Mouse (Mus musculus) stomach, embryonic 16.5 days (tissue): ENCODE results near the gene Defb21. TPM values are rescaled to one million over a fixed set of nuclear protein-coding genes. Genes with fewer than 3 reads are reported as not detected.

Experiments used
- ATAC-seq: fragments of 200-750 bp; cut with Nextera tagmentation; 2 replicates; pipeline ENCODE4 v1.8.0; 2017; ENCODE audit warnings: moderate number of reproducible peaks, moderate TSS enrichment; ENCODE audit not compliant: insufficient read depth, low FRiP score
- H3K27ac ChIP-seq: fragments of 300-500 bp; sonication (generic); 2 replicates; pipeline ENCODE4 v1.5.1; 2014; ENCODE audit warnings: low read length
- H3K27me3 ChIP-seq: fragments of 300-500 bp; sonication (generic); 2 replicates; pipeline ENCODE4 v1.6.1; 2014; ENCODE audit warnings: low read length, control low read depth, mixed read lengths; ENCODE audit not compliant: control insufficient read depth, insufficient read depth
- H3K36me3 ChIP-seq: fragments of 300-500 bp; sonication (generic); 2 replicates; pipeline ENCODE4 v1.6.1; 2014; ENCODE audit warnings: low read length; ENCODE audit not compliant: control insufficient read depth, insufficient read depth
- H3K4me1 ChIP-seq: fragments of 300-500 bp; sonication (generic); 2 replicates; pipeline ENCODE4 v1.6.1; 2014; ENCODE audit warnings: low read length, control low read depth, mixed read lengths; ENCODE audit not compliant: control insufficient read depth, insufficient read depth
- H3K4me2 ChIP-seq: fragments of 300-500 bp; sonication (generic); 2 replicates; pipeline ENCODE4 v1.6.1; 2014; ENCODE audit warnings: low read depth, low read length, mixed read lengths
- H3K4me3 ChIP-seq: fragments of 300-500 bp; sonication (generic); replicated peaks from 2 replicates; pipeline ENCODE4 v1.5.1; 2014; ENCODE audit warnings: mild to moderate bottlenecking, low read length
- H3K9ac ChIP-seq: fragments of 300-500 bp; sonication (generic); 2 replicates; pipeline ENCODE4 v1.6.1; 2014; ENCODE audit warnings: low read length
- H3K9me3 ChIP-seq: fragments of 300-500 bp; sonication (generic); replicated peaks from 2 replicates; pipeline ENCODE4 v1.6.1; 2016; ENCODE audit warnings: low read length, control low read depth; ENCODE audit not compliant: control insufficient read depth
- WGBS: fragments of 180-500 bp; shearing (Covaris S2); extraction: QIAGEN DNeasy Blood & Tissue Kit; methylation state at CpG from one replicate; pipeline ENCODE4 v1.1.7; 2014; 5-methylcytosine and 5-hydroxymethylcytosine counted together
- polyA plus RNA-seq: library from polyadenylated mRNA; unstranded; fragments of >200 nt; fragmentation: Nextera tagmentation; extraction: Ambion mirVana; gene quantifications from 2 replicates; pipeline ENCODE4 v1.2.1, GENCODE M21; 2015

The Defb21 gene
- polyA plus RNA-seq, 1 experiment from 2014 or later, result not detected

DNA sequence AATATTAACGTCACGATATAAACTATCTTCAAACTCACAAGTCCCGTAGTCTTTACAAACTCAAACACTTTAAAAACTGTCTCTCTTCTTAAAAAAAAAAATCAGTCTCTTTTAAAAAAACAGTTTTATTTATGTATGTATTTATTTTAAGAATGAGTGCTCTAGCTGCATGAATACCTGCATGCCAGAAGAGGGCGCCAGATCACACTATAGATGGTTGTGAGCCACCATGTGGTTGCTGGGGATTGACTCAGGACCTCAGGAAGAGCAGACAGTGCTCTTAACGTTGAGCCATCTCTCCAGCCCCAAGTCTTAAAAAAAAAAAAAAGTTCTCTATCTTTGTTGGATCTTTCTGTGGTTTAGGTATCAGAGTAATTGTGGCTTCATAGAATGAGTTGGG is 44.8 kb downstream of the Defb21 start:
- 60% methylated on average over 5 of the region's 5 CpGs for WGBS
- H3K4me2 ChIP-seq, result no peak overlapping the region
- no peaks in the 10 kb centered on the region for H3K27me3 ChIP-seq
- no peak overlapping the region for H3K27ac ChIP-seq
- H3K4me3 ChIP-seq, result no peak overlapping the region
- ATAC-seq, result no peak
- H3K9ac ChIP-seq, result no peak overlapping the region
- no peaks in the 10 kb centered on the region for H3K4me1 ChIP-seq
- no peaks in the 10 kb centered on the region for H3K36me3 ChIP-seq
- no peaks in the 10 kb centered on the region for H3K9me3 ChIP-seq

DNA sequence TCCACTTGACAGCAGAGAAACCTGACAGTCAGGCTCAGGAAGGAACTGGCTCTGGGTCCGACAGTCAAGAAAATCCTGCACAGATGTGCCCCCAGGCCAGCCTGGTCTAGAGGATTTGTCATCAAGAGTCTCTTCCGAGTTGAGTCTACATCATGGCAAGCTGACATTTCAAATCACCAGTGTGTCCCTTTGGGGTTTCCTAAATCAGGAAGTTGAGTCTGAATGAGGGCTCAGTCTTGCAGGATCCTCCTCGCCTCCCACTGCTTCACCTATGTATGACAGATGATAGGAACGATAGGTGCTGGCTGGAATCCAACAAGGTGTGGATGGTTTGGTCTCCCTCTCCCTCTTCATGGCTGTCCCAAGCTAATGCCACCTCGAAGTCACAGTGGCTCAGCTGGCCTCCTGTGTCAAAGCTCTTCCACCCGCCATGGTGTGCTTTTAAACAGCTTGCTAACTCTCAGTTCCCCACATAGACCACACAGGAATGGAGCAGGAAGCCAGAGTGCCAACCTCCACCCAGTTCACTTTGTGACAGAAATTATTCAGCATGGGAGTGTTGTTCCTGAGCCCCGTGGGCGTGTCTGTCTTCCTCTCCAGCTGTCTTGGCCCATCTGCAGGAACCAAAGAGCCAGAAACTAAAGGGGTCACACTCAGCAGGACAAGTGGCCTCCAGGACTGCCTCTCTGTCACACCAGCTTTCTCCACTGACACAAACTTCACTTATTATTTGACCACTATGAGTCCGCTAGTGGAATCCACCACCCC is 48.0 kb downstream of the Defb21 start:
- H3K4me3 ChIP-seq, result no peak overlapping the region
- H3K9ac ChIP-seq, result no peak overlapping the region
- no peak overlapping the region for H3K4me2 ChIP-seq
- H3K27ac ChIP-seq, result no peak overlapping the region
- no peaks in the 10 kb centered on the region for H3K36me3 ChIP-seq
- H3K9me3 ChIP-seq, result no peaks in the 10 kb centered on the region
- H3K4me1 ChIP-seq, result no peaks in the 10 kb centered on the region
- H3K27me3 ChIP-seq, result peaks cover 3% of the 10 kb centered on the region; the same call in 1 of the 2 replicates
- ATAC-seq, result 0 out of 2 replicates have a peak, but pooled peaks have one; percentile 37
- 69% methylated on average over 9 of the region's 9 CpGs for WGBS

DNA sequence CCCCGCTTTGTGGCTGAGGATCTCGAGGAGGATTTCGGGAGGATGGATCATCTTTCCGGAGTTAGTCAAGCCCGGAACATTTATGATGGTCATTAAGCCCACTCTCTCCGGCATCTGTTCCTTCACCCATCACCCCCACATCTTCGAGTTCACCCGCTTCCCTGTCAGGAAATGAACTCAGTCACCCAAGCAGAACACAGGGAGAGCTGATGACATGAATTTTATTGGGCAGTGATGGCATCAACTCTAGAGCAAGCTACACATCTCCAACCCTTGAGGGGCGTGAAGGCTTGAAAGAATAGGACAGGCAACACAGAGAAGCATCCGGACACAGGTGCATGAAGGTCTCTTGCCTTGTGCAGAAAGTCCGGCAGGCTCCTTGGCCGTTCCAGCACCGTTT is 49.6 kb downstream of the Defb21 start:
- Histone ChIP-seq H3K27me3 (peaks cover 3% of the 10 kb centered on the region; the same call in 1 of the 2 replicates), H3K4me1 (no peaks in the 10 kb centered on the region), H3K4me3 (no peak overlapping the region), H3K9me3 (no peaks in the 10 kb centered on the region), H3K27ac (no peak overlapping the region), H3K36me3 (no peaks in the 10 kb centered on the region), H3K9ac (no peak overlapping the region), H3K4me2 (no peak overlapping the region)
- WGBS, result 85% methylated on average over 13 of the region's 13 CpGs
- no peak for ATAC-seq

DNA sequence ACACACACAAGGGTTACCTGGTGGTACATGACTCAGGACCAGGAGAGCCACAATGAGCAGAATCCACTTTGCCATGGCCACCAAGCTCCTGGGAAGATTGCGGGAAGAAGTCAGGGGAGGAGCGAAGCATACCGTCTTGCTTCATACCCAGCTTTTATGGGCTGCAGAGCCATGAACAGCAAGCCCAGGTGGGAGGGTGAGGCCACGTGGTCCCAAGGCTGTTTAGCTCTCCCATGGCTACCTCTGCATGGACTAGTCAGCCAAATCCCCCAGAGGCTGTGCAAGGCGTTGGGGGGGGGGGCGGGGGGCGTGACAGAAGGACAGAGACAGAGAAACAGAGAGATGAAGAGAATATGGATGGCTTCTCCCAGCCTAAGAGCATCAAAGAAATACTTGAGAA is 50.4 kb downstream of the Defb21 start, which contains the start of gene Defb25:
TSS of gene Defb25 (minus strand) at position 101 of the 400 bp plus-strand sequence.
- Histone ChIP-seq H3K9ac (no peak within 1 kb of the TSS), H3K27ac (no peak within 1 kb of the TSS), H3K4me3 (no peak within 1 kb of the TSS), H3K27me3 (peaks cover 3% of the 10 kb centered on the region; the same call in 1 of the 2 replicates), H3K4me2 (no peak within 1 kb of the TSS), H3K36me3 (no peaks in the 10 kb centered on the region), H3K9me3 (no peaks in the 10 kb centered on the region), H3K4me1 (no peaks in the 10 kb centered on the region)
- WGBS, result 79% methylated on average over 7 of the region's 7 CpGs
- ATAC-seq, result no peak

Other genes starting within 250 kb of the Defb21 start
- gene Rbck1, start 240.1 kb upstream of the Defb21 start, polyA plus RNA-seq, result 72.6 and 75.2 TPM in 2 replicates
- 2.4 and 2.8 TPM in 2 replicates for gene Trib3, start 228.7 kb upstream of the Defb21 start, polyA plus RNA-seq
- 1.8 and 2.3 TPM in 2 replicates for gene Nrsn2, start 196.1 kb upstream of the Defb21 start, polyA plus RNA-seq
- 4.5 and 5.2 TPM in 2 replicates for gene Sox12, start 174.7 kb upstream of the Defb21 start, polyA plus RNA-seq
- gene Zcchc3, start 157.7 kb upstream of the Defb21 start, polyA plus RNA-seq, result 17.1 and 19.9 TPM in 2 replicates
- gene 6820408C15Rik, start 157.2 kb upstream of the Defb21 start, polyA plus RNA-seq, result 0.26 and 0.79 TPM in 2 replicates
- gene Defb23, start 108.1 kb upstream of the Defb21 start, polyA plus RNA-seq, result not detected in 2 replicates
- not detected in 2 replicates for gene Defb20, start 95.7 kb upstream of the Defb21 start, polyA plus RNA-seq
- not detected in 2 replicates for gene Defb22, start 82.6 kb upstream of the Defb21 start, polyA plus RNA-seq
- gene Defb26, start 61.1 kb upstream of the Defb21 start, polyA plus RNA-seq, result not detected in 2 replicates
- not detected in 2 replicates for gene Defb28, start 54.5 kb upstream of the Defb21 start, polyA plus RNA-seq
- gene Defb29, start 32.6 kb upstream of the Defb21 start, polyA plus RNA-seq, result not detected in 2 replicates
- gene Gm17416, start 3.4 kb upstream of the Defb21 start, polyA plus RNA-seq, result not detected in 2 replicates
- gene Defb19, start 7.6 kb downstream of the Defb21 start, polyA plus RNA-seq, result not detected in 2 replicates
- gene Defb45, start 26.7 kb downstream of the Defb21 start, polyA plus RNA-seq, result not detected in 2 replicates
- not detected in 2 replicates for gene Defb36, start 31.6 kb downstream of the Defb21 start, polyA plus RNA-seq
- 0.62 and 1.4 TPM in 2 replicates for gene Defb25, start 50.3 kb downstream of the Defb21 start, polyA plus RNA-seq
- gene Rem1, start 54.2 kb downstream of the Defb21 start, polyA plus RNA-seq, result 20.0 and 20.6 TPM in 2 replicates
- 121 and 128 TPM in 2 replicates for gene H13, start 96.7 kb downstream of the Defb21 start, polyA plus RNA-seq
- gene Mcts2, start 114.3 kb downstream of the Defb21 start, polyA plus RNA-seq, result 24.0 and 25.2 TPM in 2 replicates
- 125 and 145 TPM in 2 replicates for gene Id1, start 163.5 kb downstream of the Defb21 start, polyA plus RNA-seq
- 21.3 and 23.9 TPM in 2 replicates for gene Cox4i2, start 181.4 kb downstream of the Defb21 start, polyA plus RNA-seq